Mouse (Mus musculus) heart, embryonic 11.5 days (tissue): Measurements from ENCODE around the gene Cntfr. TPM values are rescaled to one million over a fixed set of nuclear protein-coding genes. Genes with fewer than 3 reads are reported as not detected.

Experiments used
- ATAC-seq: fragments of 200-750 bp; cut with Nextera tagmentation; replicated peaks from 2 replicates; pipeline ENCODE4 v1.8.0; 2017; ENCODE audit warnings: moderate library complexity; ENCODE audit not compliant: insufficient number of reproducible peaks, low FRiP score, low TSS enrichment
- H3K27ac ChIP-seq: fragments of 300-500 bp; sonication (generic); 2 replicates; pipeline ENCODE4 v1.5.1; 2014; ENCODE audit warnings: mild to moderate bottlenecking, low read depth, low read length
- H3K27me3 ChIP-seq: fragments of 300-500 bp; sonication (generic); 2 replicates; pipeline ENCODE4 v1.6.1; 2014; ENCODE audit warnings: mild to moderate bottlenecking, low read length, mixed read lengths; ENCODE audit not compliant: control insufficient read depth, insufficient read depth
- H3K36me3 ChIP-seq: fragments of 300-500 bp; sonication (generic); 2 replicates; pipeline ENCODE4 v1.6.1; 2014; ENCODE audit warnings: mild to moderate bottlenecking, low read length, moderate library complexity, mixed read lengths; ENCODE audit not compliant: control insufficient read depth, insufficient read depth
- H3K4me1 ChIP-seq: fragments of 300-500 bp; sonication (generic); 2 replicates; pipeline ENCODE4 v1.6.1; 2014; ENCODE audit warnings: low read length; ENCODE audit not compliant: control insufficient read depth, insufficient read depth
- H3K4me2 ChIP-seq: fragments of 300-500 bp; sonication (generic); 2 replicates; pipeline ENCODE4 v1.6.1; 2014; ENCODE audit warnings: mild to moderate bottlenecking, moderate library complexity
- H3K4me3 ChIP-seq: fragments of 300-500 bp; sonication (generic); 2 replicates; pipeline ENCODE4 v1.5.1; 2014; ENCODE audit warnings: low read depth, low read length
- H3K9ac ChIP-seq: fragments of 300-500 bp; sonication (generic); 2 replicates; pipeline ENCODE4 v1.6.1; 2014; ENCODE audit warnings: mild to moderate bottlenecking, low read depth, low read length, moderate library complexity
- H3K9me3 ChIP-seq: fragments of 300-500 bp; sonication (generic); replicated peaks from 2 replicates; pipeline ENCODE4 v1.6.1; 2016; ENCODE audit warnings: low read length; ENCODE audit not compliant: control insufficient read depth
- WGBS: fragments of 180-500 bp; shearing (Covaris S2); extraction: QIAGEN DNeasy Blood & Tissue Kit; methylation state at CpG from one replicate; pipeline ENCODE4 v1.1.7; 2014; ENCODE audit not compliant: insufficient replicate concordance; 5-methylcytosine and 5-hydroxymethylcytosine counted together
- polyA plus RNA-seq: library from polyadenylated mRNA; unstranded; fragments of >200 nt; fragmentation: Nextera tagmentation; extraction: Ambion mirVana; gene quantifications from 2 replicates; pipeline ENCODE4 v1.2.1, GENCODE M21; 2014

Gene Cntfr
- polyA plus RNA-seq, 1 experiment from 2014 or later = 4.1 TPM

GRCm38 (mm10) chr4:41658566-41659384 lies 38.1 kb downstream of the Cntfr start:
- Histone ChIP-seq H3K27me3 (peaks cover 32% of the 10 kb centered on the region), H3K27ac (no peak overlapping the region), H3K9ac (no peak overlapping the region)

DNA sequence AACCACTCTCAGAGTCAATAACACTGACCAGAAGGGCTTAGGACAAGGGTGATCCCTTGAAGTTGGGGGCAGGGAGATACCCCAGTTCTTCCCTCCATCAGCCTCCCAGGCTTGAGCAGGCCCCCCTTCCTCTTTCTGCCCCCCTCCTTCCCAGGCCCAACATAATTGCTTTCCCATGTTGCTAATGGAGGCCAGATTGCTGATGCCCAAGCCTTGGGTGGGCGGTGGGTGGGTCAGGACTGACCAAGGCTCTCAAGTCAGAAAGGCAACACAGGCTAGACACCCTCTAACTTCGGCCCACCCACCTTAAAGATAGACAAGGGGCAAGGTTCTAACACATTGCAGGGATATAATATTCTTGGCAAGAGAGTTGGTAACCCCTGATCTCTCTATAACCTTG lies 41.4 kb downstream of the Cntfr start:
- Histone ChIP-seq H3K9me3 (no peaks in the 10 kb centered on the region), H3K9ac (no peak overlapping the region), H3K27me3 (peaks cover 18% of the 10 kb centered on the region), H3K36me3 (no peaks in the 10 kb centered on the region), H3K4me2 (no peak overlapping the region), H3K4me1 (peaks cover 18% of the 10 kb centered on the region; the same call in 1 of the 2 replicates), H3K27ac (no peak overlapping the region), H3K4me3 (no peak overlapping the region)
- ATAC-seq = no peak
- WGBS = 84% methylated on average over 2 of the region's 2 CpGs

More at GRCm38 (mm10) chr4:41658566-41659384, 38.1 kb downstream of the Cntfr start:
- Histone ChIP-seq H3K4me1 (peaks cover 29% of the 10 kb centered on the region), H3K9me3 (no peaks in the 10 kb centered on the region), H3K4me2 (peak overlapping the region; percentile 38), H3K36me3 (no peaks in the 10 kb centered on the region), H3K4me3 (no peak overlapping the region)
- WGBS = 16% methylated on average over 19 of the region's 25 CpGs
- ATAC-seq = no peak

DNA sequence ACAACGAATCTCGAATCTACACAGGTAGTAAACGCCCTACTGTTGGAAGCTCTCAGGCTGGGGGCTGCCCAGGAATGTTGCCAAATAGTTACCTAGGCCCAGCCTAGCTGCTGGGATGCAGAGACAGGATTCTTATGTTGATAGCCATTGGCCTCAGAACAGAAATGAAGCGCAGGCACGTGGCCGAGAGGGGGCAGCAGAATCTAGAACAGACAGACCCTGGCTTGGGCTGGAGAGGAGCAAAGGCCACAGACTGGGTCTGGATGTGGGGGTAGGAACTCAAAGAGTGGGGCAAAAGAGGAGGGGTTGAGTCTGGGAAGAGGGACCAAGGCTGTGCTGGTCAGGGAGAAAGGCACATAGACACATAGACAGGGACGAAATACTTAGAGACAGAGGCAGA lies 42.7 kb downstream of the Cntfr start:
- H3K27me3 ChIP-seq = peaks cover 13% of the 10 kb centered on the region
- WGBS = 13% methylated on average over 7 of the region's 7 CpGs

DNA sequence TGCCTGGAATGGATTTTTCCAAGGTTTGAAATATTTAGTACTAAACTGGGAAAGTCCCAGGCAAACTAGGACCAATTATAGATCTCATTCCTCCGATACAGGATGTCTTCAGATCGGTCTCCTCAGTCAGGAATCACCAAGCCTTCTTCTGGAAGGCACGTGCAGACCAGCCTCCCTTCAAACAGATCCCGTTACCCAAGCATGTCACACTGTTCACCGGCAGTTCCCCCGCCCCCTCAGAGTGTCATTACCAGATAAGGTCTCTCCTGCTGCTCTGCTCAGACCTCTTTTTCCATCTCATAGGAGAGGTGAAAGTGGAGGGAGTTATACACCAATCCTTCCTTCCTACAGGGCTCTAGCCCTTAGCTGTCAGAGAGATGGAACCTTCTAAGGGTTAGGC lies 43.2 kb downstream of the Cntfr start:
- Histone ChIP-seq H3K27ac (no peak overlapping the region), H3K36me3 (no peaks in the 10 kb centered on the region), H3K27me3 (peaks cover 9% of the 10 kb centered on the region), H3K4me3 (no peak overlapping the region), H3K9ac (no peak overlapping the region), H3K4me1 (peaks cover 6% of the 10 kb centered on the region; the same call in 1 of the 2 replicates), H3K9me3 (no peaks in the 10 kb centered on the region), H3K4me2 (no peak overlapping the region)
- WGBS = 52% methylated on average over 6 of the region's 6 CpGs
- ATAC-seq = no peak

More for the DNA sequence above, 42.7 kb downstream of the Cntfr start:
- H3K4me2 ChIP-seq = no peak overlapping the region
- H3K36me3 ChIP-seq = no peaks in the 10 kb centered on the region
- H3K27ac ChIP-seq = no peak overlapping the region
- no peaks in the 10 kb centered on the region for H3K9me3 ChIP-seq
- no peak overlapping the region for H3K9ac ChIP-seq
- no peak for ATAC-seq
- H3K4me3 ChIP-seq = no peak overlapping the region
- peaks cover 10% of the 10 kb centered on the region; the same call in 1 of the 2 replicates for H3K4me1 ChIP-seq

DNA sequence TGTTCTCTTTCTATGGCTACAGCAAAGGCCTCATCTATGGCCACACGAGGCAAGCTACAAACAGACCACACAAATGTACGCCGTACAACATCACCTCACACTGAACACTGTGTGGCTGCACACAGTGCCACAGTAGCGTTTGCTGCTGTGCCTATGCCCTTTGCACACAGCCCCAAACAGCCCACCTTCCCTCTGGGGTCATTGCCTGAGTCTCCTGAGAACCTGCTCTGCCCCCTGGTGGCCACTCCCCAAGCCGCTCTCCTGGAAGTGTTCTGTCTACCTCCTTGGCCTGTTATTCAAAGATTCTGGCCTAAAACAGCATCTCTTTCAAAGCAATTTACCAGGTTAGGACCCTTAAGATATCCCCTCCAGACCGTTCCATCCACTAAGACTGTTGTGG lies 43.6 kb downstream of the Cntfr start:
- no peaks in the 10 kb centered on the region for H3K36me3 ChIP-seq
- peaks cover 1% of the 10 kb centered on the region; the same call in 1 of the 2 replicates for H3K4me1 ChIP-seq
- H3K4me3 ChIP-seq = no peak overlapping the region
- no peak overlapping the region for H3K4me2 ChIP-seq
- no peak for ATAC-seq
- WGBS = 46% methylated on average over 6 of the region's 6 CpGs
- no peak overlapping the region for H3K9ac ChIP-seq
- no peaks in the 10 kb centered on the region for H3K9me3 ChIP-seq
- peaks cover 9% of the 10 kb centered on the region; the same call in 1 of the 2 replicates for H3K27me3 ChIP-seq
- H3K27ac ChIP-seq = no peak overlapping the region

DNA sequence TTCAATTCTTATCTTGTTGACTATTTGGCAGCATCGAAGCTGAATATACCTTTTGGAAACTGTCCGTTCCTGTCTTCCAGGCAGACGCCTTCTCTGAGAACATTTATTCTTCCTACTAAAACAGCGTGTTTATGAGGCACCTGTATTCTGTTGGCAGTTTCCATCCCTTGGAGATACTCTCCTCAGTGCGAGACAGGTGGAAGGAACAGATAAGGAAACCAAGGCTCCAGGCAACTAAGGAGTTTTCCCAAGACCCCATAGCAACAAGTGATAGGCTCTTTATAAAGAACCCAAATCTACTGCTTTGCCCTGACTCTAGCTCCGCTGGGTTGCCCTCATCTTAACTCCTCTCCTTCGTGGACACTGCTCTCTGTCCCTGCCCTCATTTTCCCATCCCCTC lies 48.3 kb downstream of the Cntfr start:
- Histone ChIP-seq H3K27ac (no peak overlapping the region), H3K4me1 (no peaks in the 10 kb centered on the region), H3K36me3 (no peaks in the 10 kb centered on the region), H3K4me3 (no peak overlapping the region), H3K4me2 (no peak overlapping the region), H3K9me3 (no peaks in the 10 kb centered on the region), H3K27me3 (no peaks in the 10 kb centered on the region), H3K9ac (no peak overlapping the region)
- ATAC-seq = no peak
- 57% methylated on average over 7 of the region's 7 CpGs for WGBS

- H3K27ac ChIP-seq = no peak overlapping the region
- H3K36me3 ChIP-seq = no peaks in the 10 kb centered on the region
- no peaks in the 10 kb centered on the region for H3K27me3 ChIP-seq
- no peak overlapping the region for H3K9ac ChIP-seq
- no peak for ATAC-seq
- no peaks in the 10 kb centered on the region for H3K4me1 ChIP-seq
- no peak overlapping the region for H3K4me3 ChIP-seq
- no peak overlapping the region for H3K4me2 ChIP-seq
- H3K9me3 ChIP-seq = no peaks in the 10 kb centered on the region
- WGBS = 63% methylated on average over 4 of the region's 4 CpGs
Observed at GRCm38 (mm10) chr4:41648157-41648556, 48.7 kb downstream of the Cntfr start.

GRCm38 (mm10) chr4:41645488-41645887 lies 51.4 kb downstream of the Cntfr start:
- WGBS = 24% methylated on average over 5 of the region's 5 CpGs
- H3K9ac ChIP-seq = no peak overlapping the region
- no peak for ATAC-seq

More at GRCm38 (mm10) chr4:41645488-41645887, 51.4 kb downstream of the Cntfr start:
- no peak overlapping the region for H3K4me2 ChIP-seq
- H3K36me3 ChIP-seq = no peaks in the 10 kb centered on the region
- no peaks in the 10 kb centered on the region for H3K9me3 ChIP-seq
- no peak overlapping the region for H3K4me3 ChIP-seq
- H3K27me3 ChIP-seq = no peaks in the 10 kb centered on the region
- no peak overlapping the region for H3K27ac ChIP-seq
- H3K4me1 ChIP-seq = no peaks in the 10 kb centered on the region
